Mouse (Mus musculus) left cerebral cortex, adult 2 months (tissue): Measurements from ENCODE around the gene Pex19. TPM values are rescaled to one million over a fixed set of nuclear protein-coding genes. Genes with fewer than 3 reads are reported as not detected.

Experiments
- DNase-seq, 2 experiments: peaks; one replicate each; pipeline ENCODE4 v3.0.0; 2021 to 2022; ENCODE audit warnings: low spot score in 2 of 2, mixed read lengths in 1 of 2; ENCODE audit errors: extremely low spot score in 1 of 2
- H3K27ac ChIP-seq: fragments of 200-600 bp; 2 replicates; pipeline ENCODE4 v1.8.1; 2022
- H3K4me3 ChIP-seq: fragments of 200-600 bp; 2 replicates; pipeline ENCODE4 v1.8.1; 2022
- CTCF ChIP-seq: fragments of 200-600 bp; IDR thresholded peaks from 2 replicates; pipeline ENCODE4 v1.8.1; 2022; ENCODE audit warnings: antibody characterized with exemption, mild to moderate bottlenecking, moderate library complexity
- intact Hi-C: fragments of 180-260 bp; cut with DNase I; formaldehyde crosslinking; loops from one replicate; pipeline ENCODE4 v1.15.1; 2025
- total RNA-seq, 2 experiments: library from RNA; stranded (reverse); gene quantifications; 2 replicates each; pipeline ENCODE4 v1.2.3; 2021

The Pex19 gene
- total RNA-seq, 2 experiments from 2014 or later, result 82.8 to 92.4 TPM

GRCm38 (mm10) chr1:172162959-172163358 lies 36.4 kb downstream of the Pex19 start:
- H3K4me3 ChIP-seq, result no peak overlapping the region
- no peak for TF ChIP-seq CTCF
- H3K27ac ChIP-seq, result no peak overlapping the region
- intact Hi-C loops, result loop anchor here (1.0 kb wide), 1 partner anchor 147 kb away; no protein-coding TSS in a partner anchor
- DNase-seq, result no peak

DNA sequence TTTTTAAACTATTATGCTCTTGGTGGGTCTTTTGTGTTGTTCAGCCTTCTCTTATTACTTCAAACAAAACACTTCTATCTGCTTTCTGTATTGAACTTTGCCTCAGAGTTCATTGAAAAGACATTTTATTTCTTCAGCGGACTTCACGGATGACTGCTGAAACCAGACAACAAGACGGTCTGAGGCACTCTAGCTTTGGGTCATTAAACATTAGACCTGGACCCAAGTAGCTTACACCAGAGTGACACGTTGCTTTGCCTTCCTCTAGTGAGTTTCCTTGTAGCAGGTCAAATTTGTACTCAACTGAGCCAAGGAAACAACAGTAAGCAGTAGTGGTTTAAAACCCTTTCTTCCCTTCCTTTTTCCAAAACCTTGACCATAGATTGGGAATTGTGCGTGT lies 41.4 kb downstream of the Pex19 start:
- intact Hi-C loops, result loop anchor here (5.0 kb wide), 1 partner anchor 49 kb away; the partner anchor contains the start of gene Casq1
- DNase-seq, result no peak
- H3K4me3 ChIP-seq, result no peak overlapping the region
- H3K27ac ChIP-seq, result no peak overlapping the region
- no peak for TF ChIP-seq CTCF

- H3K4me3 ChIP-seq, result no peak overlapping the region
- intact Hi-C loops, result loop anchor here (5.0 kb wide), 1 partner anchor 47 kb away; the partner anchor contains the start of gene Casq1
- DNase-seq, result no peak
- no peak overlapping the region for H3K27ac ChIP-seq
- TF ChIP-seq CTCF, result no peak
Observed at GRCm38 (mm10) chr1:172169809-172170208, 43.3 kb downstream of the Pex19 start.

DNA sequence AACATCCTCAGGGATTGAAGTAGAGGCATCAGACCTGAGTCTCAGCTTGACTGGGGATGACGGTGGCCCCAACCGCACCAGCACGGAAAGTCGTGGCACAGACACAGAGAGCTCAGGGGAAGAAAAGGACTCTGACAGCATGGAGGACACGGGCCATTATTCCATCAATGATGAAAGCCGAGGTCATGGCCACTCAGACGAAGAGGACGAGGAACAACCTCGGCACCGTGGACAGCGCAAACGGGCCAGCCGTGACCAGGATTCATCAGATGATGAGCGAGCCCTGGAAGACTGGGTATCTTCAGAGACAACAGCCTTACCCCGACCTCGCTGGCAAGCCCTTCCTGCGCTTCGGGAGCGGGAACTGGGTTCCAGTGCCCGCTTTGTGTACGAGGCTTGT lies 45.8 kb downstream of the Pex19 start:
- Histone ChIP-seq H3K27ac (no peak overlapping the region), H3K4me3 (no peak overlapping the region)
- intact Hi-C loops, result no loop called here
- no peak for DNase-seq
- no peak for TF ChIP-seq CTCF

DNA sequence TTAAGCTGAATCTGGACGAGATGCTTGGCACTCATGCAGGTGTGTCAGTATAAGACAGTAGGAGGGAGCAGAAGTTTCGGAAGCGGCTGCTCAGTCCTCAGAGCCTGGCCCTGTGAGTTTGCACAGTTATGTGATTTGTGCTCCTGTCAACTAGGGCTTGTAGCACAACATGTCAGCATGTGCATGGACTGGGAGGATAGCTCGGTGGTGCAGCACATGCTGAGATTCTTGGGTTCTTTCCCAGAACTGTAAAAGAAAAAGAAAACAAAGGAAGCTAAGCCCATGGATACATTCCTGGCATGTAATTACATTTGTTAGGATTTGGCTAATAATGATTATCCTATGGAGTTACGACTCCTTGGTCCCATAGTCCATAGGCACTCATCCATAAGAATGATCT lies 46.6 kb downstream of the Pex19 start:
- TF ChIP-seq CTCF, result no peak
- DNase-seq, result no peak
- intact Hi-C loops, result no loop called here
- Histone ChIP-seq H3K27ac (no peak overlapping the region), H3K4me3 (no peak overlapping the region)

GRCm38 (mm10) chr1:172177791-172178190 lies 51.2 kb downstream of the Pex19 start:
- intact Hi-C loops, result no loop called here
- TF ChIP-seq CTCF, result no peak
- no peak overlapping the region for H3K4me3 ChIP-seq

GRCm38 (mm10) chr1:172179102-172179501 lies 52.5 kb downstream of the Pex19 start:
- H3K27ac ChIP-seq, result no peak overlapping the region
- no peak for DNase-seq
- intact Hi-C loops, result no loop called here
- no peak overlapping the region for H3K4me3 ChIP-seq
- TF ChIP-seq CTCF, result no peak

More at GRCm38 (mm10) chr1:172177791-172178190, 51.2 kb downstream of the Pex19 start:
- no peak for DNase-seq
- no peak overlapping the region for H3K27ac ChIP-seq

DNA sequence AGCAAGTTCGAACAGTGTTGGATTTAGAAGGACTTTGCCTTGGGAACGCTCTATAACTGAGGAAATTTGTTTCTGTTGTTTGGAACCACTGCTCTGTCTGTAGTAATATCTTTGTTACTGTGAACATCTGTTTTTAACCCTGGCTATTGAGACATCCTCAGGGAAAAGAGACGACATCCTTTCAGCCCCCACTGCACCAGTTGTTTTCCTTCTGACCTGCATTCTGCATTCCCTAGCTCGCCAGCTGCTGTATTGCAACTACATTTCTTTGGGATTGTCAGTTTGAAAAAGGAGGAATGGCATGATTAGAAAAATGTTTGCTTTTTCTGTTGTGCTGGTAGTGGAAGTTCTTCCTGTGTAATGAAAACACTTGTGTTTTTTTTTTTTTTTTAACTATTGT lies 54.3 kb downstream of the Pex19 start:
- no peak for DNase-seq
- intact Hi-C loops, result no loop called here
- TF ChIP-seq CTCF, result no peak
- Histone ChIP-seq H3K4me3 (no peak overlapping the region), H3K27ac (no peak overlapping the region)

- no peak for TF ChIP-seq CTCF
- DNase-seq, result no peak
- intact Hi-C loops, result no loop called here
- H3K27ac ChIP-seq, result no peak overlapping the region
- no peak overlapping the region for H3K4me3 ChIP-seq
Observed at GRCm38 (mm10) chr1:172181777-172182176, 55.2 kb downstream of the Pex19 start.

DNA sequence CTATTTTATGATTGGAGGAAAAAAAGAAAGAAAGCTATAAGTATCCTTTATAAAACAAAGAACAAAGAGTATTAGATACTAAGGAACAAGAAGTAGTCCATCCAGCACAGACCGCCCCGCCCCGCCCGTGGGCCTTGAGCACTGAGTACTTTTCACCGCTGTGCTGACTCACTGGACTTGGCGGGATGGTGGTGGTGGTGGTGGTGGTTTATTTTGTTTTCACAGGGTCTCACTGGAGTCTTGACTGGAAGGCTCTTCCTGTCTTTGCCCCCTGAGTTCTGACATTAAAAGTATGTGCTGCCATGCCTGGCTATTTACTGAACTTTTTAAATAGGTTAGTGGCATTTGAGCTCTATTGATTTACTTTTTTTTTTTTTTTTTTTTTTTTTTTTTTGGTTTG lies 56.5 kb downstream of the Pex19 start:
- no peak for TF ChIP-seq CTCF
- no peak for DNase-seq
- Histone ChIP-seq H3K4me3 (no peak overlapping the region), H3K27ac (no peak overlapping the region)
- intact Hi-C loops, result no loop called here

DNA sequence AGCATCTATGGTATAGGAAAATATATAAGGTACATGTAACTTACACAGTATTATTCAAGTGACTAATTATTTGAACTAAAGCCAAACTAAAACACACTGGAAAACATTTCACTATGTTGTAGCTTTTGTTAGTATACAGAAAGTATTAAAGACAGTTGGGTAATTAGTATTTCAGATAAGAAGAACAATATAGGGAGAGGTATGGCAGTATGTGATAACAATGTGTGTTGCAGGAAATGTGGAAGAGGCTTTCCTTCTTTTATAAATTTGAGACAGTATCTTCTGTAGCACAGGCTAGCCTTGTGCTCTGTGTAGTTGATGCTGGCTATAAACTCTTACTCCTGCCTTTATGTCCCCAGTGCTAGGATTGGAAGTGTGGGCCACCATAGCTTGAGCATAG lies 57.4 kb downstream of the Pex19 start:
- TF ChIP-seq CTCF, result no peak
- no peak for DNase-seq
- intact Hi-C loops, result no loop called here
- Histone ChIP-seq H3K4me3 (no peak overlapping the region), H3K27ac (no peak overlapping the region)

Other genes starting within 250 kb of the Pex19 start
- gene Gm10521, start 231.1 kb upstream of the Pex19 start, total RNA-seq, result under 1 TPM; 0.14 to 0.18 TPM
- under 1 TPM; 0.12 to 0.41 TPM for gene Slamf6, start 209.2 kb upstream of the Pex19 start, total RNA-seq
- 10 to 100 TPM; 12.5 to 14.5 TPM for gene Vangl2, start 98.3 kb upstream of the Pex19 start, total RNA-seq
- gene Nhlh1, start 69.2 kb upstream of the Pex19 start, total RNA-seq, result under 1 TPM; 0.18 to 0.49 TPM
- 100 to 1,000 TPM; 138 to 147 TPM for gene Copa, start 44.2 kb upstream of the Pex19 start, total RNA-seq
- 10 to 100 TPM; 61.5 to 65.4 TPM for gene Ncstn, start 44.0 kb upstream of the Pex19 start, total RNA-seq
- gene Dcaf8, start 21.3 kb downstream of the Pex19 start, total RNA-seq, result 100 to 1,000 TPM; 115 to 121 TPM
- gene Pea15a, start 80.0 kb downstream of the Pex19 start, total RNA-seq, result 100 to 1,000 TPM; 387 to 422 TPM
- gene Casq1, start 93.1 kb downstream of the Pex19 start, total RNA-seq, result under 1 TPM in 1 of 2 experiments, not detected in 1; 0.48 TPM
- not detected for gene Atp1a4, start 131.7 kb downstream of the Pex19 start, total RNA-seq
- gene Igsf8, start 134.9 kb downstream of the Pex19 start, total RNA-seq, result 100 to 1,000 TPM; 257 to 260 TPM
- 100 to 1,000 TPM; 628 to 676 TPM for gene Atp1a2, start 171.3 kb downstream of the Pex19 start, total RNA-seq
- gene Kcnj9, start 202.6 kb downstream of the Pex19 start, total RNA-seq, result 100 to 1,000 TPM; 137 to 138 TPM
- gene Kcnj10, start 214.5 kb downstream of the Pex19 start, total RNA-seq, result 100 to 1,000 TPM in 1 of 2 experiments, 10 to 100 TPM in 1; 86.5 to 108 TPM
- gene Pigm, start 249.8 kb downstream of the Pex19 start, total RNA-seq, result 1 to 10 TPM; 9.3 to 9.8 TPM